Mouse (Mus musculus) CD4-positive, CD25-positive, alpha-beta regulatory T cell, adult 4 months (primary cell): Measurements from ENCODE around the gene Fktn. TPM values are rescaled to one million over a fixed set of nuclear protein-coding genes. Genes with fewer than 3 reads are reported as not detected.
"Not testable (repeated sequence)": the region's sequence is repeated elsewhere in the genome, so short reads cannot be mapped to it uniquely, and the experiment has no call there.

ENCODE experiments used
- ATAC-seq: one replicate; pipeline ENCODE4 v1.8.0; 2017
- polyA plus RNA-seq, 2 experiments: library from polyadenylated mRNA; unstranded; fragments of 100-300 nt; shearing (Covaris generic); gene quantifications; one replicate each; pipeline ENCODE4 v1.2.1; 2017

Fktn gene
- 1 to 10 TPM; 4.8 to 6.2 TPM for polyA plus RNA-seq

- peak; percentile 48 for ATAC-seq
These were observed at the start of gene Fktn for GRCm38 (mm10) chr4:53713704-53714050. Fktn (plus strand) TSS chr4:53713998.

GRCm38 (mm10) chr4:53682092-53682491 is 31.7 kb upstream of the Fktn start:
- ATAC-seq, result no peak

- ATAC-seq, result no peak
These were observed 24.8 kb upstream of the Fktn start for GRCm38 (mm10) chr4:53688965-53689364.

- ATAC-seq, result no peak
These were observed 22.4 kb upstream of the Fktn start for GRCm38 (mm10) chr4:53691418-53691817.

GRCm38 (mm10) chr4:53709166-53709565 is 4.6 kb upstream of the Fktn start:
- not testable (repeated sequence) for ATAC-seq

- ATAC-seq, result no peak
These were observed 3.8 kb upstream of the Fktn start for GRCm38 (mm10) chr4:53710021-53710420.

- no peak for ATAC-seq
These were observed 3.1 kb upstream of the Fktn start for GRCm38 (mm10) chr4:53710555-53711328.

GRCm38 (mm10) chr4:53714051-53714814 is 435 bp downstream of the Fktn start:
- peak; percentile 85 for ATAC-seq

GRCm38 (mm10) chr4:53715977-53716376 is 2.2 kb downstream of the Fktn start:
- ATAC-seq, result no peak

- ATAC-seq, result no peak
These were observed 3.7 kb downstream of the Fktn start for GRCm38 (mm10) chr4:53717546-53717945.

- ATAC-seq, result no peak
These were observed 4.5 kb downstream of the Fktn start for GRCm38 (mm10) chr4:53718261-53718660.

- ATAC-seq, result no peak
These were observed 8.7 kb downstream of the Fktn start for GRCm38 (mm10) chr4:53722506-53722905.

- ATAC-seq, result not testable (repeated sequence)
These were observed 12.3 kb downstream of the Fktn start for GRCm38 (mm10) chr4:53726100-53726499.

GRCm38 (mm10) chr4:53728121-53728520 is 14.3 kb downstream of the Fktn start:
- no peak for ATAC-seq

- ATAC-seq, result peak; percentile 82
These were observed 25.3 kb downstream of the Fktn start for GRCm38 (mm10) chr4:53738956-53739616.

- no peak for ATAC-seq
These were observed 36.0 kb downstream of the Fktn start for GRCm38 (mm10) chr4:53749831-53750230.

- ATAC-seq, result no peak
These were observed 36.8 kb downstream of the Fktn start for GRCm38 (mm10) chr4:53750391-53751120.

GRCm38 (mm10) chr4:53757030-53757429 is 43.2 kb downstream of the Fktn start:
- no peak for ATAC-seq

GRCm38 (mm10) chr4:53758764-53759163 is 45.0 kb downstream of the Fktn start:
- no peak for ATAC-seq

- ATAC-seq, result no peak
These were observed 45.9 kb downstream of the Fktn start for GRCm38 (mm10) chr4:53759678-53760077.

GRCm38 (mm10) chr4:53762501-53762900 is 48.7 kb downstream of the Fktn start:
- ATAC-seq, result no peak

- ATAC-seq, result no peak
These were observed 57.3 kb downstream of the Fktn start for GRCm38 (mm10) chr4:53770958-53771735.
